8 mouse cellular contexts compared by ENCODE assay signal in genomic region chr8:88273051-88273430, GRCm38 (mm10). TPM values are rescaled to one million over a fixed set of nuclear protein-coding genes. Genes with fewer than 3 reads are reported as not detected.
DNase-seq lines count a peak whose midpoint lies in the region; ATAC-seq and TF ChIP-seq lines count a peak whose summit lies in the region.

No protein-coding gene starts in this region.

- TF ChIP-seq POLR2A in bone marrow, adult 2 months (IDR thresholded peaks at IDR 0.05; ENCODE audit: borderline replicate concordance, control insufficient read depth, low read depth, low read length): no peak

- H3K27ac ChIP-seq in heart, embryonic 14.5 days (replicated peaks in 1 of 2; ENCODE audit: control insufficient read depth in 1 of 2, insufficient read depth in 1 of 2, low read depth in 2 of 2, low read length in 2 of 2): no peak overlapping the region
- H3K27ac ChIP-seq in bone marrow, adult 2 months (ENCODE audit: control insufficient read depth, insufficient read depth, low read depth, low read length, poor library complexity): peak overlapping the region; percentile 26; the same call in 1 of the 2 replicates
- H3K27ac ChIP-seq in hindbrain, embryonic 12.5 days: no peak overlapping the region
- H3K27ac ChIP-seq in midbrain, embryonic 11.5 days (ENCODE audit: low read depth, low read length): no peak overlapping the region

- H3K4me2 ChIP-seq in heart, embryonic 14.5 days (ENCODE audit: low read length): peak overlapping the region; percentile 94
- peak overlapping the region; percentile 95 for H3K4me2 ChIP-seq in hindbrain, embryonic 12.5 days (replicated peaks)
- H3K4me2 ChIP-seq in midbrain, embryonic 11.5 days: peak overlapping the region; percentile 91

- H3K9me3 ChIP-seq in heart, embryonic 14.5 days (ENCODE audit: control insufficient read depth, low read length): no peaks in the 10 kb centered on the region
- no peaks in the 10 kb centered on the region for H3K9me3 ChIP-seq in hindbrain, embryonic 12.5 days (replicated peaks)
- no peaks in the 10 kb centered on the region for H3K9me3 ChIP-seq in midbrain, embryonic 11.5 days (ENCODE audit: control insufficient read depth, low read length)

- H3K9ac ChIP-seq in heart, embryonic 14.5 days (ENCODE audit: low read length): peak overlapping the region; percentile 72; the same call in 1 of the 2 replicates
- H3K9ac ChIP-seq in hindbrain, embryonic 12.5 days: no peak overlapping the region
- H3K9ac ChIP-seq in midbrain, embryonic 11.5 days (ENCODE audit: low read length): peak overlapping the region; percentile 67

- H3K4me1 ChIP-seq in heart, embryonic 14.5 days (ENCODE audit: control insufficient read depth in 2 of 2, insufficient read depth in 2 of 2, low read length in 2 of 2): peaks cover 0 to 10% of the 10 kb centered on the region in 2 experiments; a peak in 3 of 4 replicates
- H3K4me1 ChIP-seq in bone marrow, adult 2 months (ENCODE audit: control insufficient read depth, insufficient read depth, low read length): peaks cover 1% of the 10 kb centered on the region; the same call in 1 of the 2 replicates
- peaks cover 9% of the 10 kb centered on the region for H3K4me1 ChIP-seq in hindbrain, embryonic 12.5 days
- H3K4me1 ChIP-seq in midbrain, embryonic 11.5 days (ENCODE audit: control insufficient read depth, insufficient read depth, low read length): peaks cover 11% of the 10 kb centered on the region

- no peaks in the 10 kb centered on the region for H3K36me3 ChIP-seq in heart, embryonic 14.5 days (ENCODE audit: control insufficient read depth, insufficient read depth, low read length)
- no peaks in the 10 kb centered on the region for H3K36me3 ChIP-seq in hindbrain, embryonic 12.5 days
- no peaks in the 10 kb centered on the region for H3K36me3 ChIP-seq in midbrain, embryonic 11.5 days (ENCODE audit: control insufficient read depth, insufficient read depth, low read length)

- H3K27me3 ChIP-seq in heart, embryonic 14.5 days (ENCODE audit: control insufficient read depth, insufficient read depth, low read length): peaks cover 16% of the 10 kb centered on the region
- peaks cover 30% of the 10 kb centered on the region for H3K27me3 ChIP-seq in hindbrain, embryonic 12.5 days
- H3K27me3 ChIP-seq in midbrain, embryonic 11.5 days (ENCODE audit: control insufficient read depth, insufficient read depth, low read length): peaks cover 15% of the 10 kb centered on the region

- peak overlapping the region in 1 of 2 experiments; percentile 47; a peak in 2 of 4 replicates for H3K4me3 ChIP-seq in heart, embryonic 14.5 days (ENCODE audit: control insufficient read depth in 1 of 2, insufficient read depth in 1 of 2, low read depth in 1 of 2, low read length in 2 of 2)
- no peak overlapping the region for H3K4me3 ChIP-seq in bone marrow, adult 2 months (replicated peaks; ENCODE audit: control insufficient read depth, low read depth, low read length)
- peak overlapping the region; percentile 43; the same call in 1 of the 2 replicates for H3K4me3 ChIP-seq in hindbrain, embryonic 12.5 days
- no peak overlapping the region for H3K4me3 ChIP-seq in midbrain, embryonic 11.5 days (ENCODE audit: low read depth, low read length)

- ATAC-seq in heart, embryonic 14.5 days (ENCODE audit: insufficient number of reproducible peaks, insufficient read depth, low FRiP score, low read depth): no peak
- ATAC-seq in hindbrain, embryonic 12.5 days (ENCODE audit: low FRiP score): no peak
- no peak for ATAC-seq in midbrain, embryonic 11.5 days (ENCODE audit: low FRiP score)

- TF ChIP-seq CTCF in bone marrow, adult 2 months (IDR thresholded peaks at IDR 0.05; ENCODE audit: control insufficient read depth, insufficient read depth, low read length): no peak

- 76% methylated on average over 7 of the region's 7 CpGs for WGBS in heart, embryonic 14.5 days
- WGBS in bone marrow, adult 2 months: 67% methylated on average over 7 of the region's 7 CpGs
- 71% methylated on average over 7 of the region's 7 CpGs for WGBS in hindbrain, embryonic 12.5 days
- 70% methylated on average over 7 of the region's 7 CpGs for WGBS in midbrain, embryonic 11.5 days

- no peak for DNase-seq in heart, adult 9 months (ENCODE audit: low spot score in 2 of 2)
- no peak for DNase-seq in midbrain, embryonic 11.5 days (ENCODE audit: low spot score, missing footprints)
- DNase-seq in right cerebral cortex, postnatal 4 days: no peak
- DNase-seq in T-cell, adult 2 months (ENCODE audit: low spot score): no peak
- no peak for DNase-seq in cerebellum, adult 11 months

RNA-seq across cellular contexts. Expression of gene Adcy7, which starts 0.8 kb away (rescaled TPM):
- 3.2 TPM in 2 replicates for polyA plus RNA-seq in heart, embryonic 14.5 days (2014; fragmentation: Nextera tagmentation; extraction: Ambion mirVana)
- 18.7 and 66.8 TPM in 2 replicates for polyA plus RNA-seq in bone marrow, adult 2 months (2011; ENCODE audit: insufficient read depth, insufficient read length, low replicate concordance, missing spikeins)
- polyA plus RNA-seq in hindbrain, embryonic 12.5 days (2016; fragmentation: Nextera tagmentation; extraction: Ambion mirVana): 2.6 and 2.9 TPM in 2 replicates
- 1.8 and 2.1 TPM in 2 replicates for polyA plus RNA-seq in midbrain, embryonic 11.5 days (2014; fragmentation: Nextera tagmentation; extraction: Ambion mirVana)
